Mouse (Mus musculus) frontal cortex, postnatal 25 days (tissue): ENCODE results near the gene Map7d2.
A peak's percentile ranks its signal among the peaks of the same experiment; 100 is the strongest.
"Not testable (repeated sequence)": the region's sequence is repeated elsewhere in the genome, so short reads cannot be mapped to it uniquely, and the experiment has no call there.

Source experiments
- DNase-seq, 2 experiments: peaks; one replicate each; pipeline ENCODE4 v3.0.0; 2022; ENCODE audit warnings: low spot score in 2 of 2

Map7d2 gene

GRCm38 (mm10) chrX:159414130-159414828, at the start of gene Map7d2:
TSS of gene Map7d2 (plus strand) at chrX:159414572.
- peak; percentile 14 to 15 for DNase-seq

- peak; percentile 9 to 10 for DNase-seq
Observed at GRCm38 (mm10) chrX:159371831-159372752, 42.3 kb upstream of the Map7d2 start, which contains the start of gene Eif1ax. TSS of gene Eif1ax (plus strand) at chrX:159372178.

GRCm38 (mm10) chrX:159372753-159373144, 41.6 kb upstream of the Map7d2 start:
- DNase-seq = peak in 1 of 2 experiments; percentile 5

- no peak for DNase-seq
Observed at GRCm38 (mm10) chrX:159387105-159387504, 27.3 kb upstream of the Map7d2 start.

DNA sequence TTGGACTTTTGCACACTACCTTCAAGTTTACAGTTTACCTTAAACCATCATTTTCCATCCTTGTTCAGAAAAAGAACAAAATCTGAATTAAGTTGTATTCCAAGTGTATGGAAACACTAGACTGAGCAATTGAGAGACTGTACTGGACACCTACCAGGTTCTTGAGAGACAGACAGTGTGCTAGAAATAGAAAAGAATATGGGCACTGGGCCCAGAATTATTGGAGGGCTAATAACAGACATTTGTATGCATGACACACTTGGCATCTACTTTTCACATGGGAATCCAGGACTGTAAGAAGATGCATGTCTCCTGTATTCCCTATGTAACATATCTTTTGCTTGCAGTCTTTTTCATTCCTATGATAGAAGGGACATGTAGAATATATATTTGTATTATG, 25.4 kb upstream of the Map7d2 start:
- no peak for DNase-seq

GRCm38 (mm10) chrX:159390347-159390962, 23.9 kb upstream of the Map7d2 start:
- no peak for DNase-seq

DNA sequence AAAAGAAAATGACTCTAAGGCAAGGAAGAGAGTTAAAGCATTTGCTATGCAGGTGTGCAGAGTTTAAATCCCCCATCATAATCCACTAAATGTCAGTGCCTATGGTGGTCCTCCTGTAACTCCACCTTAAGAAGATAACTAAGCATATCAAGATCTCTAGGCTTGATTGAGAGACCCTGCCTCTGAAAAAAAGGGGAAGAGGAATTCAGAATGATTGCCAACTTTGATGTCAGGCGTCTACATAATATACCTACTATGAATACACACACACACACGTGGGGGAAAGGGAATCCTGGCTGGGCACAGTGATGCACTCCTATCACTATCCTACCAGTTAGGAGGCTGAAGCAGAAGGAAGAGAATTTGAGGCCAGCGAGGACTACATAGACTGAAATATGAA, 23.1 kb upstream of the Map7d2 start:
- DNase-seq = no peak

DNA sequence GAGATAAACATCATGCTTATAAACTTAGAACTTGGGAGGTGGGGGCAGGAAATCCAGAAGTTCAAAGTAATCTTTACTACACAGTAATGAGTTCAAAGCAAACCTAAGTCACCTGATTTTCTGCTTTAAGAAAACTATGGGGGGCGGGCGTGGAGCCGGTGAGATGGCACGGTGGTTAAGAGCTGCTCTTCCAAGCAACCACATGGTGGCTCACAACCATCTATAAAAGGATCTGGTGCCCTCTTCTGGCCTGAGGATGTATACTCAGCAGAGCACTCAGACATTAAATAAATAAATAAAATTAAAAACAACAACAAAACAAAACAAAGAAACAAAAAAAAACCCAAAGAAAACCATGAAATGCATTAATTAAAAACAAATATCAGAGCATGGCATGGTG, 5.1 kb upstream of the Map7d2 start:
- DNase-seq = peak in 1 of 2 experiments; percentile 7

DNA sequence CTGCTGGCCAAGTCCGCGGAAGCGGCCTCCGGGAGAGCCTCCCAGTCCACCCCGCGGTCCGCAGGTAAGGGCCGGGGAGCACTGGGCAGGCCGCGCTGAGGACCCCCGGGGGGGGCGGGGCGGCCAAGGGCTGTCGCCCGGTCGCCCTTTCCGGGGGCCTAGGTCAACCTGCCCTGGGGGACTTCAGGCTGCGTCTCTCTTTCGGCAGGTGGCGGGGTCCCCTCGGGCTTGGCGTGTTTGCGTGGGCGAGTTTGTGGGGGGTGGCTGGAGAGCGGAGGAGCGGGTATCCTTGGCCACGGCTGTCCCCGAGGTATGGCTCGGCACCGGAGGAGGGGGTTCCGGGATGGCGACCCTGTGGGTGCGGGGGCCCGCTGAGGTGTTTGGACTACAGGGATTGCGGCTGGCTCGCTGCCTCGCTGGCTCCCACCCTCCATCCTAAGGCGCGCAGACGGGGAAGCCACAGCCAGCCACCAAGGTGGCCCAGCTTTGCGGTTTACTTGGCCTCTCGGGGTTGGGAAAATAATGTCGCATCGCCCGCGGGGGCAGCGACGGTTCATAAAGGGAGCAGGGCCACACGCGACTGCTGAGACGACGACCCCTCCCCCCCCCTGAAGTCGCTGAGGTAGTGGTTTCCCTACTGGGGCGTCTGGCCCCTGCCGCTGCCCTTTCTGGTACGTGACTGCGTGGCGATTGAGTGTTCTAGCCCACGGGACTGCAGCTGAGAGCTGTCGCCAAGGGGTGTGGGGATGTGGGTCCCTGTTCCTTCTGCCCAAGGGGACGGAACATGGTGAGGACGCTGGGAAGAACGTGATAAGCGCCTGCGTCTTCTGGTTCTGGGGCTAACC, 679 bp downstream of the Map7d2 start:
- peak in 1 of 2 experiments; percentile 10 for DNase-seq

DNA sequence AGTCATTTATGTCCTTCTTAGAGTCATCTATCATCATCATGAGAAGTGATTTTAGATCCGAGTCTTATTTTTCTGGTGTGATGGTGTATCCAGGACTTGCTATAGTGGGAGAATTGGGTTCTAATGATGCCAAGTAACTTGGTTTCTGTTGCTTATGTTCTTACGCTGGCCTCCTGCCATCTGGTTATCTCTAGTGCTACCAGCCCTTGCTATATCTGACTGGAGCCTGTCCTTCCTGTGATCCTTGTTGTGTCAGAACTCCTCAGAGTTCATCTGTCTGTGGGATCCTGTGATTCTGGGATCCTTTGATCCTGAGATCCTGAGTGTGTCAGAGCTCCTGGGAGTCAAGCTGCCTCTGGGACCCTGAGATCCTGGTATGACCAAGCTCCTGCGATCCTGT, 16.1 kb downstream of the Map7d2 start:
- not testable (repeated sequence) for DNase-seq

GRCm38 (mm10) chrX:159442128-159442527, 27.8 kb downstream of the Map7d2 start:
- peak in 1 of 2 experiments; percentile 8 for DNase-seq

DNA sequence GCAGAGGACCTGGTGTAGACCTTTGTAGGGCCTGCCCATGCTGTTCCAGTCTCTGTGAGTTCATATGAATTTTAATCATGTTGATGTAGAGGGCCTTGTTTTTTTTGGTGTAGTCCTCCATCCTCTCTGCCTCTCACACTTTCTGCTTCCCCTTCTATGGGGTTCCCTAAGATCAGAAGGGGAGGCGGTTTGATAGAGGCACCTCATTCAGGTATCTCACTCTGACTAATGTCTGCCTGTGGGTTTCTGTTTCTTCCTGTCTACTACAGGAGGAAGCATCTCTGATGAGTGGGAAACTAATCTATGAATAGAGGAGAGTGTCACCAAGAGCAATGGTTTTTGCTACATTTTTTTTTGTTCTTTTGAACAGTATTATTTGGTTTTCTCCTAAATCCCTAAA, 32.8 kb downstream of the Map7d2 start:
- DNase-seq = no peak

GRCm38 (mm10) chrX:159459006-159459654, 44.8 kb downstream of the Map7d2 start:
- no peak for DNase-seq

DNA sequence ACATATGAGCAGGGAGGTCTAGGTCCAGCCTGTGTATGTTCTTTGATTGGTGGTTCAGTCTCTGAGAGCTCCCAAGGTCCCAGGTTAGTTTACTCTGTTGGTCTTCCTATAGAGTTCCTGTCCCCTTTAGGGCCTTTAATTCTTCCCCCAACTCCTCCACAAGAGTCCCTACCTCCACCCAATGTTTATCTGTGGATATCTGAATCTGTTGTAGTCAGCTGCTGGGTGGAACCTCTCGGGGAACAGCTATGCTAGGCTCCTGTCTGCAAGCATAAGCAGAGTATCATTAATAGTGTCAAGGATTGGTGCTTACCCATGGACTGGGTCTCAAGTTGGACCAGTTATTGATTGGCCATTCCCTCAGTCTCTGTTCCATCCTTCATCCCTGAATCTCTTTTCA, 60.4 kb downstream of the Map7d2 start:
- no peak for DNase-seq

DNA sequence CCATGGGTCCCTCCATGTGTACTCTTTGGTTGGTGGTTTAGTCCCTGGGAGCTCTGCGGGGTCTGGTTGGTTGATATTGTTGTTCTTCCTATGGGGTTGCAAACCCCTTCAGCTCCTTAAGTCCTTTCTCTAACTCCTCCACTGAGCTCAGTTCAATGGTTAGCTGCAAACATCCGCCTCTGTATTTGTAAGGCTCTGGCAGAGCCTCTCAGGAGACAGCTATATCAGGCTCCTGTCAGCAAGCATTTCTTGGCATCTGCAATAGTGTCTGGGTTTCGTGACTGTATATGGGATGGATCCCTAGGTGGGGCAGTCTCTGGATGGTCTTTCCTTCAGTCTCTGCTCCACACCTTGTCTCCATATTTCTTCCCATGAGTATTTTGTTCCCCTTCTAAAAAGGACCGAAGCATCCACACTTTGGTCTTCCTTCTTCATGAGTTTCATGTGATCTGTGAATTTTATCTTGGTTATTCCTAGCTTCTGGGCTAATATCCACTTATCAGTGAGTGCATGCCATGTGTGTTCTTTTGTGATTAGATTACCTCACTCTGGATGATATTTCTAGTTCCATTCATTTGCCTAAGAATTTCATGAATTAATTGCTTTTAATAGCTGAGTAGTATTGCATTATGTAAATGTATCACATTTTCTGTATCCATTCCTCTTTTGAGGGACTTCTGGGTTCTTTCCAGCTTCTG, 64.0 kb downstream of the Map7d2 start:
- not testable (repeated sequence) for DNase-seq

- no peak for DNase-seq
Observed at GRCm38 (mm10) chrX:159484247-159484646, 69.9 kb downstream of the Map7d2 start.

GRCm38 (mm10) chrX:159503181-159503580, 88.8 kb downstream of the Map7d2 start:
- DNase-seq = no peak

DNA sequence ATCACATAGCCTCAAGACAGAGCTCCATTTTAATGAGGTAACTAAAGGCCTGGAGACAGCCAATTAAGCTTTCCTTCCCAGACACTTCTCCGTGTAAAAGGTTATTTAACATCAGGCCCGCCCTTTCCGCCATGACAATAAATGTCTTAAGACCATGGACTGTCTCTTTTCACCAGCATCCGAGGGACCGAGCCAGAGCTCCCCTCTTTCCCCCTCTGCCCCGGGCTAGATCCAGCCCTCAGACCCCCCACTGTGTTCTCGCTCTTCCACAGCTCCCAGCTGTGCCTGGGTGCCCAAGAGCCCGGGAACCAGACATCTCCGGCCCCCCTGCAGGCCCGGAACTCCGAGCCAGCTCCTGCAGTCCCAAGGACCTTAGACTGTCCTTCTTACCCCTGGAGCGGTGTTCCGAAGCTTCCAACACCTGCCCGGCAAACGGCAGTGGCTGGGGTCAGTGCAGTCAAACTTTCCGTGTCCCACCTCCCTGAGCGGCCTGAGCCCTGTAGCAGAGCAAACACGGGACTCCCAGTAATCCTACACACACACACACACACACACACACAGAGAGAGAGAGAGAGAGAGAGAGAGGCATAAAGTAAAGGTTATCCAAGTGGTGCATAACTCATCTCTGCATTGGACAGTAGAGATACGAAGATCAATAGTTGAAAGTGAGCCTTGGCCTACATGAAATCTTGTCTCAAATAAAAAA, 94.1 kb downstream of the Map7d2 start:
- DNase-seq = no peak

DNA sequence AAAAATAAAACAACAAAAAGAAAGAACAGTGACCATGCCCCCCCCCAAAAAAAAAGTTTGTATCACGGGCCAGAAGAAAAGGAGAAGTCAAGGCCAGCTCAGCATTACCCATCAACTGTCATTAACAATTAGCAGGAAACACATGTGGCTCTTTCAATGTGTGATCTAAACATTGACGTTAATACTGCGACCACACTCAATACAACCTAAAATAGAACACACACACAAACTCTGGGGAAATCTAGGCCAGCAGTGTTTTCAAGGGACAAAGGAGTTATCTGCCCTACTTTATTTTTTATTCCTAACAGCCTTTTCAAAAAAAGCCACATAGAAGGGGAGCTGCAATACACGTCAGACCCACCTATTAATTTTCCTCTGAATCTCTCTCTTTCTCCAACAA, 94.7 kb downstream of the Map7d2 start:
- DNase-seq = no peak
